Mouse (Mus musculus) heart, adult 2 months (tissue): ENCODE measurements around the gene Kcng1. TPM values are rescaled to one million over a fixed set of nuclear protein-coding genes. Genes with fewer than 3 reads are reported as not detected.

Experiments used
- DNase-seq, 2 experiments: peaks; one replicate each; pipeline ENCODE4 v3.0.0; 2021
- H3K27ac ChIP-seq: fragments of 200-600 bp; 2 replicates; pipeline ENCODE4 v1.8.1; 2022
- H3K27me3 ChIP-seq: fragments of 200-500 bp; 2 replicates; pipeline ENCODE4 v1.6.1; 2012; ENCODE audit warnings: mild to moderate bottlenecking, low read length, inconsistent platforms, mixed read lengths; ENCODE audit not compliant: control insufficient read depth, insufficient read depth
- H3K36me3 ChIP-seq: fragments of 200-500 bp; 2 replicates; pipeline ENCODE4 v1.6.1; 2012; ENCODE audit warnings: low read length, inconsistent platforms; ENCODE audit not compliant: control insufficient read depth, insufficient read depth
- H3K4me1 ChIP-seq: fragments of 200-500 bp; 2 replicates; pipeline ENCODE4 v1.6.1; 2011; ENCODE audit warnings: low read length; ENCODE audit not compliant: control insufficient read depth, insufficient read depth
- H3K4me3 ChIP-seq: fragments of 200-600 bp; 2 replicates; pipeline ENCODE4 v1.8.1; 2022
- H3K79me2 ChIP-seq: fragments of 200-500 bp; replicated peaks from 2 replicates; pipeline ENCODE4 v1.6.1; 2012; ENCODE audit warnings: mild to moderate bottlenecking, inconsistent platforms, low read length, moderate library complexity, mixed read lengths; ENCODE audit not compliant: control insufficient read depth, insufficient read depth
- H3K9ac ChIP-seq: fragments of 200-500 bp; 2 replicates; pipeline ENCODE4 v1.6.1; 2012; ENCODE audit warnings: low read depth, mild to moderate bottlenecking, control low read depth, inconsistent platforms, low read length, mixed read lengths
- CTCF ChIP-seq: fragments of 200-600 bp; IDR thresholded peaks from 2 replicates; pipeline ENCODE4 v1.8.1; 2022; ENCODE audit warnings: antibody characterized with exemption, mild to moderate bottlenecking, moderate library complexity
- EP300 ChIP-seq: fragments of 200-500 bp; IDR thresholded peaks from 2 replicates; pipeline ENCODE4 v1.6.1; 2011; ENCODE audit warnings: low read depth, low read length, control low read depth; ENCODE audit not compliant: insufficient read depth
- POLR2A ChIP-seq: fragments of 200-500 bp; IDR thresholded peaks from 2 replicates; pipeline ENCODE4 v1.6.1; 2011; ENCODE audit warnings: mild to moderate bottlenecking, low read depth, low read length, control low read depth; ENCODE audit not compliant: insufficient read depth
- WGBS: fragments of 180-500 bp; shearing (Covaris S2); methylation state at CpG from one replicate; pipeline ENCODE4 v1.1.7; 2018; 5-methylcytosine and 5-hydroxymethylcytosine counted together
- intact Hi-C: fragments of 180-260 bp; cut with DNase I; formaldehyde crosslinking; loops from one replicate; pipeline ENCODE4 v1.15.1; 2025
- polyA plus RNA-seq: library from polyadenylated mRNA; depleted of rRNA; stranded (reverse); fragments of >200 nt; gene quantifications from 2 replicates; pipeline ENCODE4 v1.2.3, GENCODE M21; 2012
- total RNA-seq, 2 experiments: library from RNA; stranded (reverse); gene quantifications; 2 replicates each; pipeline ENCODE4 v1.2.3; 2021

Kcng1 gene
- total and polyA plus RNA-seq, 3 experiments: 0.04 TPM; not detected in 2

DNA sequence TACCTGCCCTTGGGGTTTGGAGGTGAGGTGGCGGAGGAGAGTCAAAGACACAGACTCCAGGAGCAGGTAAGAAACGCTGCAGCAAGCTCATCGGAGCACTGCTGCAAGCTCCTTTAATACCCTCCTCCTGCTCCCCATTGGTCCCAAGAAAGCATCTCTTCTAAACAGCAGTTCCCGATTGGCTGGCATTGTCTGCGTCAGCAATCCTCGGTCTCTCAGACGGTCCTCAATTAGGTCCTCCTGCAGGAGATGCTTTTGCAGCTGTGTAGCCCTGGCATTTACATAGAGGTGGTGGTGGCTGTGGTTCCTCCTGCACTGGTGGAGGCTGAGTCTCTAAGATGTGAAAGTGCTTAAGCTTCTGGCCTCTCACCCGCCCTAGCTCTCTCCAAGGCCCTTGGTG is 36.0 kb downstream of the Kcng1 start:
- no peak overlapping the region for H3K27ac ChIP-seq
- H3K4me3 ChIP-seq: no peak overlapping the region
- no peaks in the 10 kb centered on the region for H3K36me3 ChIP-seq
- intact Hi-C loops: no loop called here
- no peaks in the 10 kb centered on the region for H3K79me2 ChIP-seq
- H3K4me1 ChIP-seq: no peaks in the 10 kb centered on the region; the same call in 1 of the 2 replicates
- no peak overlapping the region for H3K9ac ChIP-seq
- 36% methylated on average over 8 of the region's 8 CpGs for WGBS
- no peak for DNase-seq
- TF ChIP-seq POLR2A (no peak), CTCF (no peak), EP300 (no peak)
- H3K27me3 ChIP-seq: peaks cover 1% of the 10 kb centered on the region; the same call in 1 of the 2 replicates

DNA sequence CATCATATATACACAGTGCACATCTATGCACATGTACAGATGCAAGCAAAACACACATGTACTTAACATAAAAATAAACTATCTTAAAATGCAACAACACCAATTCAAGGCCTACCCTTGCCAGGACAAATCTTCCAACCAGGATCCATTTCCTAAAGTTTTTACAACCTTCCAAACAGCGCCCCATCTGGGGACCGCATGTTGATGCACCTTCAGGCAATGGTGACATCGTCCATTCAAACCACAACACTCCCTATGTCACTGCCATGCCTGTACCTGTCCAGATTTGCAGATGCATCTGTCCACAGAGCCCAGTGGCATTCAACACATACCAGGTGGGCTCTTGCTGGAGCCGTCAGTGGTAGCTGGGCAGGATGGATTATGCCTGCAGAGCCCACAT is 38.3 kb downstream of the Kcng1 start:
- no peak overlapping the region for H3K27ac ChIP-seq
- intact Hi-C loops: no loop called here
- H3K4me1 ChIP-seq: no peaks in the 10 kb centered on the region
- H3K4me3 ChIP-seq: no peak overlapping the region
- TF ChIP-seq CTCF (no peak), POLR2A (no peak), EP300 (no peak)
- DNase-seq: no peak
- 75% methylated on average over 4 of the region's 4 CpGs for WGBS
- no peak overlapping the region for H3K9ac ChIP-seq
- peaks cover 1% of the 10 kb centered on the region; the same call in 1 of the 2 replicates for H3K27me3 ChIP-seq
- H3K36me3 ChIP-seq: no peaks in the 10 kb centered on the region
- no peaks in the 10 kb centered on the region for H3K79me2 ChIP-seq

DNA sequence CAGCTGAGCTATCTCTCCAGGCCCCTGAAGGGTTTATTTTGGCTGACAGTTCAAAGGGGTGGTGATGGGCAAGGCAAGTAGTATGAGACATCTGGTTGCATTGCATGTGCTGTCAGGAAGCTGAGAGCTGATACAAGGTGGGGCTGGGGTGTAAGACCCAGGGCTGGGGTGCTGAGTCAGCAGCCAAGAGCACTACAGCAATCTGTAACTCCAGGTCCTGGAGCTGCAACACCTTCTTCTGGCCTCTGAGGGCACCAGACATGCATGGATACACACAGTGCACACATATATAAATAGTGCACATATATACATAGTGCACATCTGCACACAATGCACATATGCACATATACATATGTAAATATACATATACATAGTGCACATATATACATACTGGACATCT is 38.7 kb downstream of the Kcng1 start:
- no peaks in the 10 kb centered on the region for H3K79me2 ChIP-seq
- H3K27me3 ChIP-seq: peaks cover 1% of the 10 kb centered on the region; the same call in 1 of the 2 replicates
- H3K9ac ChIP-seq: no peak overlapping the region

DNA sequence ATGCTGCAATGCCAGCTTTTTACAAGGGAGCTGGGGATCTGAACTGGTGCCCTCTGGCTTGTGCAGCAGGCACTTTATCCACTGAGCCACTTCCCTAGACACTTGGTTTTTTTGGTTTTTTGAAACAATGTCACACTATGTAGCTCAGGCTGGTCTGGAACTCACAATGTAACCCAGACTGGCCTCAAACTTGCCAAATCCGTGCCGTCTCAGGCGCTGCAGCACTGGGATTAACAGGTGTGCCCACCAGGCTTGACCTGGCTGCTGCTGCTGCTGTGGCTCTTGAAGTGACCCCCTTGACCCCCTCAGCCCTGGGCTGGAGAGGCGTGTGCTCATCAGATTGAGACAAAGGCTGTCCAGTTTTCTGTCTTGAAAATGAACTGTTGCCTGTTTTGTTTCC is 43.2 kb downstream of the Kcng1 start:
- Histone ChIP-seq H3K27me3 (peaks cover 1% of the 10 kb centered on the region; the same call in 1 of the 2 replicates), H3K36me3 (no peaks in the 10 kb centered on the region), H3K4me1 (no peaks in the 10 kb centered on the region), H3K9ac (no peak overlapping the region), H3K27ac (no peak overlapping the region), H3K4me3 (no peak overlapping the region), H3K79me2 (no peaks in the 10 kb centered on the region)
- 85% methylated on average over 4 of the region's 4 CpGs for WGBS
- intact Hi-C loops: no loop called here
- TF ChIP-seq CTCF (no peak), POLR2A (no peak), EP300 (no peak)
- DNase-seq: no peak

More for the DNA sequence above, 38.7 kb downstream of the Kcng1 start:
- Histone ChIP-seq H3K4me3 (no peak overlapping the region), H3K27ac (no peak overlapping the region), H3K4me1 (no peaks in the 10 kb centered on the region), H3K36me3 (no peaks in the 10 kb centered on the region)
- intact Hi-C loops: no loop called here
- no peak for TF ChIP-seq POLR2A
- no peak for TF ChIP-seq EP300
- no peak for TF ChIP-seq CTCF
- DNase-seq: no peak

DNA sequence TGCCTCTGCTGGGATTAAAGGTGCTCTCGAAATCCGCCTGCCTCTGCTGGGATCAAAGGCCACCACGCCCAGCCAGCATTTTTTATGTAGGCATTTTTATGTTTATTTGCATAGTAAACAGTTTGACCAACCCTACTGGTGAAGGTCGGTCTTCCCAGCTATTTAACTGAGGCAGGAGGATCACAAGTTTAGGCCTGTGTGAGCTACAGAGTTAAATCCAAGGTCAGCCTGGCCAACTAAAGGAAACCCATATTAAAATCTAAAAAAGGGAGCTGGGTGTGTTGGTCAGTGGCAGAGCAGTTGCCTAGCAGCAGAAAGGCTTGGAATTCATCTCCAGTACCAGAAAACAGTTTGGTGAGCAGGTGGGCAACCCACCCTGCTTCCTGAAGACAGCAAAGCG is 48.2 kb downstream of the Kcng1 start:
- H3K27ac ChIP-seq: no peak overlapping the region
- H3K4me3 ChIP-seq: no peak overlapping the region
- intact Hi-C loops: no loop called here
- no peak overlapping the region for H3K9ac ChIP-seq
- 95% methylated on average over 5 of the region's 5 CpGs for WGBS
- H3K4me1 ChIP-seq: peaks cover 5% of the 10 kb centered on the region
- H3K27me3 ChIP-seq: no peaks in the 10 kb centered on the region
- TF ChIP-seq CTCF: no peak
- TF ChIP-seq POLR2A: no peak
- TF ChIP-seq EP300: no peak
- no peaks in the 10 kb centered on the region; the same call in none of the 2 replicates for H3K36me3 ChIP-seq
- H3K79me2 ChIP-seq: peaks cover 4% of the 10 kb centered on the region; the same call in 1 of the 2 replicates
- no peak for DNase-seq

DNA sequence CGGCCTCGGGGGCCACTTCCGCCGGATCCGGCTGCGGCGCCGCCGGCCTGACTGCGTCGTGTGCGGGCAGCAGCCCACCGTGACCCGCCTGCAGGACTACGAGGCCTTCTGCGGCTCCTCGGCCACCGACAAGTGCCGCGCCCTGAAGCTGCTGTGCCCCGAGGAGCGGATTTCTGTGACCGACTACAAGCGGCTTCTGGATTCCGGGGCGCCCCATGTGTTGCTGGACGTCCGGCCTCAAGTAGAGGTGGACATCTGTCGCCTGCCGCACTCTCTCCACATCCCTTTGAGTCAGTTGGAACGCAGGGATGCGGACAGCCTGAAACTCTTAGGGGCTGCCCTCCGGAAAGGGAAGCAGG is 50.1 kb downstream of the Kcng1 start:
- H3K36me3 ChIP-seq: peaks cover 2% of the 10 kb centered on the region
- no peaks in the 10 kb centered on the region for H3K27me3 ChIP-seq
- H3K27ac ChIP-seq: no peak overlapping the region
- 56% methylated on average over 33 of the region's 33 CpGs for WGBS
- H3K4me1 ChIP-seq: peaks cover 5% of the 10 kb centered on the region
- TF ChIP-seq EP300 (no peak), POLR2A (no peak), CTCF (no peak)
- peak overlapping the region; percentile 84 for H3K9ac ChIP-seq
- peak overlapping the region; percentile 94 for H3K4me3 ChIP-seq
- intact Hi-C loops: no loop called here
- no peak for DNase-seq
- peaks cover 7% of the 10 kb centered on the region; the same call in 1 of the 2 replicates for H3K79me2 ChIP-seq
